Mouse (Mus musculus) 416B (cell line): ENCODE measurements around the gene D730048I06Rik.
"Not testable (repeated sequence)": the region's sequence is repeated elsewhere in the genome, so short reads cannot be mapped to it uniquely, and the experiment has no call there.

Experiments used
- DNase-seq: peaks from one replicate; pipeline ENCODE4 v3.0.0; 2011; ENCODE audit warnings: low read depth

The D730048I06Rik gene

DNA sequence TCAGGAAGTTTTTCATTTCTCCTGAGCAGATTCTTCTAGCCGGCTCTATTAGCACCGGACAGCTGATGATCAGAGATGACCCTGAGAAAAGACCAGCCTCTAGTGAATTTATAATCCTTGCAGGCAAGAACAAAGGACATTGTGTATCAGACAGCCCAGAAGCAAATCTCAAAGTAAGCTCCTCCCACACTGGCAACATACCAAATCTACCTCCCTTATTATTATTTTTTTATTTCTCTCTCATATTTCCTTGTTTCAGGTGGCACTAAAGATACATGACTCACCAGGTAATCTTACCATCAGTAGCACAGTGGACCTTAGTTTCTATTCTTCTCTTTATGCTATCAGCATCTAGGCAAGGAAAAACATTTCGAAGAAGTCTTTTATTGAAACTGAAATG is at the start of gene D730048I06Rik, which contains the start of gene Gm27235:
D730048I06Rik (minus strand) TSS at position 112 of the 400 bp plus-strand sequence.
Gm27235 (minus strand) TSS at position 101 of the 400 bp plus-strand sequence.
- no peak for DNase-seq

- DNase-seq: not testable (repeated sequence)
These were observed 28.0 kb upstream of the D730048I06Rik start for GRCm38 (mm10) chr9:35817881-35818280.

GRCm38 (mm10) chr9:35798146-35798545 is 8.2 kb upstream of the D730048I06Rik start:
- no peak for DNase-seq

DNA sequence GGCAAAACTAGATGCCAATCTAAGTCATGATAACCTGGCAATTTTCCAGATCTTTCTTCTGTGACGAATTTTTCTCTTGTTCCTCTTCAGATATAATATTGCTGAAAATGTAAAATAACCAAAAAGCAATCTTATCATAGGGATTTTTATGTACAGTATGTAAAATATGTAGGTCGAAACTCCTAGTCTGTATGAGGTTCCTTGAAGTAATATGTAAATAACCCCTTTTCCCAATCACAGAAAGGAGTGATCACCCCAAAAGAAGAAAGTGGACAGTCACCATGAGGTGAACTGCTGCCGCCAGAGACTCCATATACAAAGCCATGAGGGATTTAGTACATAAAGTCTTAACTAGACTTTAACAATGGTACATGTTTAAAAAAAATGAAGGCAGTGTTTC is 11.9 kb downstream of the D730048I06Rik start, which contains the start of gene Gm17727:
Gm17727 (minus strand) TSS at position 101 of the 400 bp plus-strand sequence.
- no peak for DNase-seq

GRCm38 (mm10) chr9:35756843-35757242 is 33.1 kb downstream of the D730048I06Rik start:
- no peak for DNase-seq

- no peak for DNase-seq
These were observed 49.2 kb downstream of the D730048I06Rik start, which contains the start of gene Gm17677 for GRCm38 (mm10) chr9:35740749-35741148. Gene Gm17677 (plus strand): TSS chr9:35741049.
